Mouse (Mus musculus) E14TG2a.4 (cell line): ENCODE measurements around the gene Ddx21.

Experiments
- CTCF ChIP-seq: conservative IDR thresholded peaks from 2 replicates; pipeline ENCODE4 v1.5.1; 2014; ENCODE audit warnings: low read length
- POU5F1 ChIP-seq: IDR thresholded peaks from 2 replicates; pipeline ENCODE4 v1.6.1; 2014; ENCODE audit warnings: low read length, borderline replicate concordance

DNA sequence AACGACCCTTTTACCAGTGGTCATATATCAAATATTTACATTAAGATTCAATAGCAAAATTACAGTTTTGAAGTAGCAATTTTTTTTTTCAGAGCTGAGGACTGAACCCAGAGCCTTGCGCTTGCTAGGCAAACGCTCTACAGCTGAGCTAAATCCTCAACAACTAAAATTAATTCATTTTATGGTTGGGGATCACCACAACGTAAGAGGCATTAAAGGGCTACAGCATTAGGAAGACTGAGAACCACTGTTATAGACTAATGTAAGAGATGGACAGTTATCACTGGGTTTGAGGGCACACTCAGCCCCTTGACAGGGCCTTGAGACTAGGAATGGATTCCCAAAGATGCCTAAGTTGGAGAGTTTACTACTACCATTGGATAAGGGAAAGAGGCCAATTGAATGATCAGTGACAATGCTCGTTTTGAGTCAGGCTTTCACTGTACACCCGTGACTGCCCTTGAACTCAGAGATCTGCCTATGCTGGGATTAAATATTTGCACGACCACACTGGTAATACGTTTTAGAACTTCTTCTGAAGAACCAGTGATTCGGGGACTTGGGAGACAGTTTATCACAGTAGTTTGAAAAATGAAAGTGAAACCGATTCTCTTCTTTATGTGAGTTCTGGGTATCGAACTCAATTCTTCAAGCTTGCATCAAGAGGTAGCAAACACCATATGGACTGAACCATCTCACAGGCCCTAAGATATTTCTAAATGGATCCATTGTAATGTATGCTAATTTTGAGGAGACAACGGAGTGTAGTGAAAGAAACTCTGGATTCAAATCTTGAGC, 1.4 kb upstream of the Ddx21 start:
- no peak for TF ChIP-seq CTCF
- TF ChIP-seq POU5F1, result no peak
